Mouse (Mus musculus): Measurements from ENCODE around the gene Bcl2l11.

Bcl2l11 gene

DNA sequence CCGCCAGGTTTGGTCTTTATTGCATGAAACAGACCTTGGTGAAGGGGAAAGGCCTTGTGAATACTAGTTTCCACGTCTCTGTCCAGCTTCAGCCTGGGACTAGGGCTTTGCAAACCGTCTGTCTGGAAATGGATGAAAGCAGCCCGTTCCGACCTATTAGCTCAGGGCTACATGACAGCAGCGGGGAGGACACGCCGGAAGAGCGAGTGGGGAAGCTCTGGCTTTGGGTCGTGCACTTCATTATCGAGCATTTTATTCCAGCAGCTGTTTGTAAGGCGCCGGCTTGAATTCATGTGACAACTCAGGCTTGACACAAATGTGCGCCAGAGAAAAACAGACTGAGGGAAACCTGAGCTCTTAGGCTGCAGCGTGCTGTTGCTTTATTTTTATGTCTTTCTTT is 13.9 kb downstream of the Bcl2l11 start:
- no peak for DNase-seq (ENCODE audit: low spot score in 2 of 2)

DNA sequence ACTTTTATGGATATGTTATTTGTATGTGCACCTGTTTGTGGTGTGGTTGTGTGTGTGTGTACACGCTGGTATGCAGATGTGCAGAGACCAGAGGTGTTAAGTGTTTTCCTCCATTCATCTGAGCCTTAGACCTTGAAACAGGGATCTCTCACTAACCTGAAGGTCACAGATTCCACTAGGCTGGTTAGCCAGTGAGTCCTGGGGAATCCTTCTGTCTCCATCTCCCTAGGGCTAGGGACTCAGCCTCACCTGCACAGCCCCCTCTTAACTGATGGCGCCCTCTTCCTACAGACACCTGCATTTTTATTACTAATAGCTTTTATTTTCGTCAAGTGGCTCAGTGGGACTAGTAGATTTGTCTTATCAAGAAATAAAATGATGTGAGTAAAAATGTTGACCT is 14.3 kb downstream of the Bcl2l11 start:
- no peak for DNase-seq (ENCODE audit: low spot score in 2 of 2)

DNA sequence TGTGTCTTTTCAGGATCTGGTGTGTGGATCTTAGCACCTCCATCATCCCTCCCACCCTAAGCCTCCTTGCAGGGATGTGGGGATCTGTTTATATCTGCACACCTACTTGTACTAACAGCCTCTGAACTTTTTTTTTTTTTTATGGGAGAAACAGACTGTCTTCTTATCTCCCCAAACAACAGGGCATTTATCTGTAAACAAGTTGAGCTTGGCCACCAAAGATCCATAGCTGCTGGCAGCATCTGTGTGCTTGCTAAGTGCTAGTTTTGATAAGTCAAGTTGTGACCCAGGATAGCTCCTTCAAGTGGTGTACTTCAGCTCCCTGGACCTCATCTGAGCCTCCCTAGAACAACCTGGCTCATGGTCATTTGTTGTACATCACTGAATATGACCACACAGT is 18.2 kb downstream of the Bcl2l11 start:
- no peak for DNase-seq (ENCODE audit: low spot score in 2 of 2)

DNA sequence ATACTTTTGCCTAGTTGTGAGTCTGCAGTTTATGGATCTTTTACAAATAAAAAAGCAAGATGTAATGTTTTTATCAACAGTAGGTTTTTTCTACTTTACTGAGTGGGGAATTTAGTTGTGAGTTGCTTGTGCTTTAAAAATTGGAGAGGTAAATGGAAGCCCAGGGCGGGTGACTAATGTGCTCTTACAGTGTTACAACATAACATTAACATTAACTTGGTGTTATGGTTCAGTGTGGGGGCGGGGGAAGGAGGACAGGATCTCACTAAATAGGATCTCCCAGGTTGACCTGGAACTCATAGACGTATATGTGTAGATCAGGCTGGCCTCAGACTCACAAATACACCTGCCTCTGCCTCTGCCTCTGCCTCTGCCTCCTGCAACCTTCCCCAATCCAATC is 19.6 kb downstream of the Bcl2l11 start:
- DNase-seq (ENCODE audit: low spot score in 2 of 2) = no peak

DNA sequence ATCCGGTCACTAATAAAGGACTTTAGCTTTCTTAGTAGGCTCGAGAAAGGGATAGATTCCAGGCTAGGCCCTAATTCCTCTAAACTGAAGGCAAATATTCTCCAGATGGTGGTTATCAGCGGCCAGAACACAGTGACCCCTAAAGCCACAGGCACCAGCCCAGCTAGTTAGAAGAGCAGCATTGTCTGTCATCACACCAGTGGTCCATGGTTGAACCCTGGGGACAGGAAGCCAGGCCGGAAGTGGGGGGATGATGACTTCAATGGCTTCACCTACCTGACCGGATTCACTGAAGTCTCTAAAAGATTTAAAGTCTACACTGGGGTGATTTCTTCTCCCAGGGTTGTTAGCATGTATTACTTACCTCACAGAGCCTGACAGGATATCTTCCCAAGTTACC is 23.8 kb downstream of the Bcl2l11 start:
- DNase-seq (ENCODE audit: low spot score in 2 of 2) = no peak

DNA sequence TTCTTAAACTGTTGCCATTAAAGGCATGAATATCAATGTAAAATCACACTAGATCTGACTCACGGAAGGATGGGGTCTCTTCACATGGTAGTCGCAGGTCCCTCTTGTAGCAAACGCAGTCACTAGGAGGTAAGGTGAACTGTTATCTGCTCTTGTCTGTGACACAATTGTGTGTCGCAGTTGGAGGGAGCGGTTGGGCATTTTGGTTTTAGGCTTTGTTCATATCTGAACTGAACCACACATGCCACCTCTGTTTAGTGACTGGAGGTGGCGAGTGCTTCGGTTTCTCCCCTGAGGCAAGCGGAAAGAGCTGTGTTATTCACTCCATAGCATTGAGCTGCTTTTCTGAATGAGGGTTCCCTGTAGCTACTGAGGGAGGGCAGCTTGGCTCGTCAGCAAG is 26.4 kb downstream of the Bcl2l11 start:
- no peak for DNase-seq (ENCODE audit: low spot score in 2 of 2)

DNA sequence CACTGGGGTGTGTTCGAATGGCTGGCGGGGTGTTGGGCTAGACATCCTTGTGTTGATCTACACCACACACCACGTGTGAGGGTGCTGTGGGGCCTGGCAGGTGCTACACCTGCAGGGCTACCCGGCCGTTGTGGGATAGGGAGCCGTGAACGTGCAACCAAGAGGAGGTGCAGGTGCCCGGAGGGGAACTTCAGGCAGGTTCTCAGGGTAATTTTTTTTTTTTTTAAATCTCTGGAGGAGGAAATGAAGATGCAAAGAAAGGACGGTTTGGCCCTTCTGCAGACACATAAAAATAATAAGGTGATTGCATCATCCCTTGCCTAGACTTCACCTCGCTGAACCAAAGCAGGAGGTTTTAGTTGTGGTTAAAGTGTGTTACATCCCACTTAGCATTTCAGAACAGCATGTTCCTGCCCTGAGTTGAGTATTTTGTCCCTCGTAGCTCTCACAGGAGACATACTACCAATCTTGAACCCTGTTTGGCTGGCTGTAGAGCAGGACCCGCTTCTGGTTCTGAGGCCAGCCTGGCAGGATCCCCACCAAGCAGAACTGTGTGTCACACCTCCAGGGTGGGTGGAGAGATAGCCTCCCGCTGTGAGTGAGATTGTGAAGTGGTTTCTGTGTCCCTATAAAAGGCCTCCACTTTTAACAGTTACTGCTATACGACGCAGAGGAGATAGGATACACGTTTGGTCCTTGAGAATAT is 27.2 kb downstream of the Bcl2l11 start:
- DNase-seq (ENCODE audit: low spot score in 2 of 2) = no peak

DNA sequence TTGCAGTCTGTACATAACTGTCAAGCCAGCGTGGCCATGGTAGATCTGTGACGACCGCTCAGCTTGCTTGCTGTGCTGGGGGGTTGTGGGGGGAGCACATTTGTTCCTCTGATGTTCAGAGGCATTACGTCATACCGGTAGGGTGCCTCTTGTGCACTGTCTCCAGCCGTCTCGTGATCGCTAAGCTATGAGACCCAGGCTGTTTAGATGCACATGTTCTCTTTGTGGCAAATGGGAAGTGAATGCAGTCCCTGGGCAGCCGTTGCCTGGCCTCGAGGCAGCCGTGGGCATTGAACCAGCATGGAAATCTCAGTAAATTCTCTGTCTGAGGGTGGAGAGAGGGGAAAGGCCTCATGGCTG is 27.7 kb downstream of the Bcl2l11 start:
- DNase-seq (ENCODE audit: low spot score in 2 of 2) = no peak

DNA sequence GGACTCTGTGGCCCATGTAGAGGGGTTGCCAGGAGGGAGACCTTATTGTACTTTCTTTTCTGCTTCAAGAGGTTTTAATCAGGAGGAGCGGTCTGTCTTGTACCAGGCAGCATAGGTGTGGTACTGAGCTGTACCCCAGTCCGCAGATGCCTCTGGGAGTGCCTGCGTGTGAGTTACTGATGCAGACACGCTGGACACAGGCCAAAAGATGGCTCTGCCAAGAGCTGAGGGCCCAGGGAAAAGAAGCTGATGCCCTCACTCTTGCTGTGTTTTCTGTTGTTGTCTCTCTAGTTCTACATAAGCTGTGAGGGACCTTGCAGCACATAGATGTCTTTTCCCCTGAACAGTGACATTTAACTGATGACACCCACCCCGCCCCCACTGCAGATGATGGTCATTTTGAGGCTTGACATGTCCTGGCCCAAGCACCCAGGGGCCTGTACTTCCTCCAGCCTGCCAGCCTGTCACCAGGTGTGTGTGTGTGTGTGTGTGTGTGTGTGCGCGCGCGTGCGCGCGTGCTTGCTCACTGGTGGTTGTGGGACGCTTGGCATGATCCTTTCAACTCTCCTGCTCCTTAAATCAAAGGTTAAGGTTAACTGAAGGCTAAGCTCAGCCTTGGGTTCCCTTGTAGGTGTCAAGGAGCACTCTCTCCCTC is 29.7 kb downstream of the Bcl2l11 start:
- no peak for DNase-seq (ENCODE audit: low spot score in 2 of 2)

DNA sequence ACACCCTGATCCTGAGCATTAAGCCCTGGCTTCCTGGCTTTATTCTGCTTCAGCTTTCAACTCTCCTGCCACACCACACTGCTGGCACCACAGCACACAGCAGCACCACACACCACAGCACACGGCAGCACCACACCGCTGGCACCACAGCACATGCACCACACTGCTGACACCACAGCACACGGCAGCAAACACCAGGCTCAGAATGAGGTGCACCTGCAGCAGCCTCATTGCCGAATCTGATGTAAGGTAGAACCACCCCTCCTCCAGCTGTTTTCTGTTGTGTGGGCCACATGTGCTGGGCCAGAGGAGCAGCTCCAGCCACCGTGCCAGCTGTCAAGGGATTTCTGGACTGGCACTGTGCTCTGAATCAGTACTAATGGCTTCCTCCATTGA is 30.2 kb downstream of the Bcl2l11 start:
- no peak for DNase-seq (ENCODE audit: low spot score in 2 of 2)

DNA sequence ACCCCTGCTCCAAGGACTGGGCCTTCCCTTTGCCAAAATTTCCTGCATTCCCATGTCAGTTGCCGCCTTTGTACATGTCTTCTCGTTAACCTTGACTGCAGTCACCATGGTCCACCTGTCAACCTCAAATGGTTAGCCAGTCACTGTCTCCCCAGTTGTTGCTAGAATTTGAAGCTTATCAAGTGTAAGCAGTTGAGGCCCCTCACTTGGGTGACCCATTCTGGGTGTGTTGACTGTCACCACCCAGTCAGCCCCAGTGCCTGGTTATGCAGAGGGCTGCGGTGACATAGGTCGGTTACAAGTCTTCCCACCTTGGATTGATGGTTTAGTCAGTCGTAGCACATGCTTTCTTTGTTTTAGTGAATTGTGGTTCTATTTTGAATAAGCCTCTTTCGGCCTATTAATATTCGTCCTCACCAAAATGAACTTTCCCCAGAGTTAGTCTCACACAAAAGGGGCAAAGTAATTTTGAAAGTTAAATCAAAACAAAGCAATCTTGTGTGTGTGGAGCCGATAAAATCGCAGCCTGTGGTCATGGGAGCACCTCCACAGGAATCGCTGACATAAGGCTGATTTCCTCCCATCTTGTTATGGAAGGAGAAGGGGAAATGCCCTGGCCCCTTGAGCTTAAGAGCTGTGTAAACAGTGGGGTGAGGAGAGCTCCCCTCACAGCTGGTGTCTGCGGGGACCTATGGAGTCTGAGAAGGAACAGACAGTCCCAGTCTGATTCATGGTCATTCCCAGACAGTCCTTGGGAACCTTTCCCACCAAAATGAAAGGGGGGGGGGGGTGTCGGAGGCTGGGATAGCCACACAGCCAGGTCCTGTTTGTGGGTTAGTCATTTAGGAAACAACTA is 30.9 kb downstream of the Bcl2l11 start:
- DNase-seq (ENCODE audit: low spot score in 2 of 2) = no peak

DNA sequence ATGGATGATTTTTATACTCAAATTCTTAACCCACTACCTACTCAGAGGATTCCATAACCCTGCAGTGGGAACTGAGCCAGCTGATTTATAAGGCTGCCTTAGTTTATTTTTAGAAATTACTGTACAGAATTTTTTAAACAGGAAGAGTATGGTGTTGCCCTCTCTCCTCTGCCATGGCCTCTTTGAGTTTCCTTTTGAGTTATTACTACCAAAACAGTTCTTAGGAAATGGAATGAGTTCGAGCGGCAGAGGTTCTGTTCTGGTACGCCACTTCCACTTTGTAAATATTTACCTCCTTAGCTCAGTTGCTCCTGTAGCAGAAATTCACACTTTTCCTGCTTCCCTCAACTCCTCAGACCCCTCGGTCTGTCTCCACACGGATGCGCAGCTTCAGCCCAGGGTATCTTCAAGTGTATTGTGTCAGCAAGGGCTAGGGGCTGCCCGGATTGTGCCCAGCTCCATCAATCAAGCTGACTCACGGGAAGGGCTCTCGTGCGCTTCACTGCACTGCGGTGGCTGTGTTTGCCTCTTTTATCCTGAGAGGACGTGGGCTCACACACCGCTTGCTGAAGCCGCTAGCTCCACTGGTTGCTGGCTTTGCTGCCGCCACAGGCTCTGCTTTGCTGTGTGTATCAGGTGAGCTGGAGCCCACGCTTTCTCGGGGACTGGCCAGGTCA is 33.0 kb downstream of the Bcl2l11 start:
- no peak for DNase-seq (ENCODE audit: low spot score in 2 of 2)

DNA sequence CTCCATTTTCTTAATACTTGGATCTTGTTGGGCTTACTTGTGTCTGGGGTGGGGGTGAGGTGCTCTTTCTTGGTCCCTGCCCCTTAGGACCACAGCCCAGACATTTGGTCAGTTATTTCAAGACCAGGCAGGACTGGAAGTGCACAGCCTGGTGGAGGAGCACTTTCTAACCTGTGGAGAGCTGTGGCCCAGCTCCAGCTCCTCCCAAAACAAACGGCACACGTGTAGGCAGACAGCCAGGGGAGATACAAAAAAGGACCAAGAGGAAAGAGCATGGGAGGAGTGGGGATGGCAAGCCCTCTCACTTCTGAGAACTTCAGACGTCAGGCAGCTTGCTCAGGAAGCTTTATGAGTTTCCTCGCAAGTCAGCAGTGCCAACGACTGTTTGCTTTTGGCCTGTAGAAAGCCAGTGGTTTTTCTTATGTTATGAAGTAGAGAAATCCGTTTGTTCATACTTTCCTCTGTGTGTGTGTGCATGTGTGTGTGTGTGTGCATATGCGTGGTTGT is 33.8 kb downstream of the Bcl2l11 start:
- DNase-seq (ENCODE audit: low spot score in 2 of 2) = no peak

DNA sequence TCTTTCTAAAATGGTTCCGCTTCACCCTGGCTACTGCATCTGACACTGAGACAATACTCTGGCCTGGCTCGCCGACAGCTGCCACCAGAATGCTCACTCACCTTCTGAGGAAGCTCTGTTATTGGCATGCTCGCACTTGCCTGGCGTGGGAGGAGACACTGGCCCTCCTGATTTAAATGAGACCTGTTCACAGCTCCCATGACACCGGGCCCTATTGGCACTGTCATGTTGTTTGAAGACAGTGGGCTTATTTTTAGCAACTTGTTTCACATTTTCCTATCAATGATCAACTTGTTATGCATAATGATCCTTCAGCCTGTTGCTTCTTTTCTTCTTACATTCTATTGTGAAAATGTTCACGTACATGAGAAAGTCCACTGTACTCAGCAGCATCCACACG is 37.3 kb downstream of the Bcl2l11 start:
- DNase-seq (ENCODE audit: low spot score in 2 of 2) = no peak

DNA sequence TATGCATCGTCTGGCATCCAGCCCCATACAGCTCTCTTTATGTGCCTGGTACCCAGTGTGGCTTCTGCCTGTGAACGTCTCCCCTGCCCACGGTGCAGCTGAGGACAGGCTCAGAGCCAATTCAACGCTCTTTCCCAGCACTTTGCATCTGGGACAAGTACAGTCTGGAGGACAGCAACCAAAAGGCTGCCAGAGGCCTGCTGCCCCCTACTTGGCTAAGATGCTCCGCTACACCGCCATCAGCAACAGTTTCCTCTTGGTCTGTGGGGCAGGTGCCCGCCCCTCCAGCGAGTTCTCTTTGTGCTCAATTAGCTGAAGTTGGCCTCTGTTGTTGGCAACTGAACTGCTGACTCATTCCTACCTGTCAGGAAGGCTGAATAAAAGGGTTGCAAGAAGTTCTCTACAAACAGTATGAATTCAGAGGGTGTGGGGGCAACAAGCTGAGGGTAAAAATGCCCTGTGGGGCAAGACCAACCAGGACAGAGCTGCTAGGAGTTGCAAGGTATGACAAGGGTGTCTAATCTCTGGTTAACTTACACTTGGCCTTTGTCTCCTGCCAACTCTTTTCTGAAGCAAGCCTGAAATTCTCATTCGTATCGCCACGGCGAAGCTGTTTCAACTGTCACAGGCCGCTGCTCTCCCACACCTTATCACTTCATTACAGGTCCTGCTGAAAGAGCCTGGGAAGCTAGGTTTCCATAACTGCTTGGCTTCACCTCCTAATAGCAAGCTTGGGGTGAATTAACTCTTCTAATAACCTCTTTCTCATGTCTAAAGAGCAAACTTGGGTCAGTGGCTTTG is 41.0 kb downstream of the Bcl2l11 start:
- peak; percentile 35 to 40 for DNase-seq (ENCODE audit: low spot score in 2 of 2)

DNA sequence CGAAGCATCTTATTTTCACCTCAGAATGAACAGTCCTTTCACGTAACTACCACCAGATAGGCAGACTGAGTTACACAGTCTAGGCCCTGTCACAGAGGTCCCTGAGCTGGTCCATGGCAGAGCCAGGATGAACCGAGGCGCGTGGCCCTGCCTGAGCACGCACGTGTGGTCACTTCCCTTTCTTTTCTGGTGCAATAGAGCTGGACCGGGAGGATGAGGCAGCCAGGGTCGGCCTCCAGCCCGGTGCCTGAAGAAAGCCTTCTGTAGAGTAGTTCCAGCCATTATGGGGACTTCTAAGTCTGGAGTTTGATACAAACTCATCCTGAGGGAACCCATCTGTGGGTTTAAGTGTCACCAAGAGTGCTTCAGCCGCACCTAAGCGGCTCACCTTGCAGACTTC is 42.1 kb downstream of the Bcl2l11 start:
- no peak for DNase-seq (ENCODE audit: low spot score in 2 of 2)

DNA sequence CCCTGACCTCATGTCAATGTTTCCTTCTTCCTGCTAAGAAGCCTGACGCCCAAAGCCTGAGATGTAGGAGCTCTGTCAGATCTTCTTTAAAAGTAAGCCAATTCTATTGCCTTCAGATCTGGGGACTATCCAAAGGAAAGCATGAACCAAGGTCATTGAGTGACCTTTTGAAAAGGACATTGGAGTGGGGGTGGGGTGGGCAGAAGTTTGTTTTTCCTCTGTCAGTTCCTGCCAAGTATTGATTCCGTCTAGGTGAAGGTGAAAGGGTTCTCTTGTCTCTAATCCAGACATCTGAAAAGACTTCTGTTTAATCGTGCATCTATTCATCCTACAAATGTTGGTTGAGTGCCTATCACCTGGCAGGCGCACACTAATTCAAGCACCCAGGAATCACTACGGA is 43.6 kb downstream of the Bcl2l11 start:
- no peak for DNase-seq (ENCODE audit: low spot score in 2 of 2)

DNA sequence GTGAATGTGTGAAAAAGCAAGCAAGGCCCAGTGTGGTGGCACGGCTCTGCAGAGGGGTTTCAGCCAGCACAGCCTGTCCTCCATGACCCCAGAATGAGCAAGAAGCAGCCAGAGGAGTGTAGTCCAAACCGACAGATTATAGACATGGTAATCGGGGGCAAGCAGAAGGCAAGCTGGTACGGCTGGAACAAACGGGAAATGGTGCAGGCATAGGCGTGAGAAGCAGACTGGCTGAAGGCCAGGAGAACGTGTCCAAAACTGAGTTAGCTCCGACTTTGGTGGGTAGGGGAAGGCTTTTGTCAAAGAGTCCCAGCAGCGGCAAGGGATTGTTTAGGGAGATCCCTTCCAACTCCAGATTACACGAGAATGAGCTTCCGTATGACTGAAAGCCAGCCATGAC is 44.1 kb downstream of the Bcl2l11 start:
- no peak for DNase-seq (ENCODE audit: low spot score in 2 of 2)

DNA sequence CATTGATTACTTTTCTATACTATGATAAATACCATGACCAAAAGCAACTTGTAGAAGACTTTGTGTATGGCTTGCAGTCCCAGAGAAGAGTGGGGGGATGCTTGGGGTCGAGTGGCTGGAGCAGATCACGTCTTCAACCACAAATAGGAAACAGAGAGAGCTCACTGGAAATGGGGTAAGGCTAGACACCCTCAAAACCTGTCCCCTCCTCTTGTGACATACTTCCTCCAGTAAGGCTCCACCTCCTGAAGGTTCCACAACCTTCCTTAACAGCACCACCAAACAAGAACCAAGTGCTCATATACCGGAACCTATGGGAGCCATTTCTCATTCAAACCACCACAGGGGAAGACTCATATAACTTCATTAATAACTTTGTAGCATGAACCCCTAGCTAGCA is 44.8 kb downstream of the Bcl2l11 start:
- no peak for DNase-seq (ENCODE audit: low spot score in 2 of 2)

DNA sequence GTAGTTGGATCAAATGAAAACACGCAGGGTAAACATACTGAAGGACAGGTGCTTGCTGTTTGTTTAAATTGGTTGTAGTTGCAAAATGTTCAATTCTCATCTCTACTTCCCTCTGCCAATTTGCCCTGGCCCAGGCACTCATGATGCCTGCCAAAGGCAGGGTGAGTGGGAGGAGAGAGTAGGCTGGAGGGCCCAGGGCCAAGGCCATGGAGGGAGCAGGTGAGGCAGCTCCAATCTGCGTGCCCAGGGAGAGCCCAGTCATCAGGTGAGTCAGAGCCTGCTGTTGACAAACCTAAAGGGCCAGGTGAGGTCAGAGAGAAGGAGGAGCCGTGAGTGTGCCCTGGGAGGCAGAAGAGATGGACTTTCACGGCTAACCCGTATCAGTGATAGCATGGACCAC is 46.4 kb downstream of the Bcl2l11 start:
- DNase-seq (ENCODE audit: low spot score in 2 of 2) = no peak

DNA sequence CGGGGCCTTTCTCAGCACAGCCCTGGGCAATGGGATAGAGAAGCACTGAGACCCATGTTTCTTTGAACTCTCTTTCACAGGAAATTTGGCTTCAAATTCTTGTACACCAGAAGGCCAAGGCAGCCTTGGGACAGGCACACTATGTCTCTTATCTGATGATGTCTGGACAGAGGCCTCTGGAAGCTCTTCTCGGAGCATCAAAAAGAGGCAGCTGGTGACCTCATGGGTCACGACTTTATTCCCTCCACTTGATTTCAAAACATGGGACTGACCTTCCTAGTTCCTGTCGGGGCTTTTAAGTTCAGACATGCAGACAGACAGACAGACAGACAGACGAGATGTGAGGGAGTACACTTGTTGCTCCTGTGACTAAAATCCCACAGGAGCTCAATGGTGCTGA is 48.3 kb downstream of the Bcl2l11 start:
- DNase-seq (ENCODE audit: low spot score in 2 of 2) = no peak
